ENCODE assay signal across 9 mouse cellular contexts in genomic region chr1:167896234-167896633, GRCm38 (mm10).
DNase-seq lines count a peak whose midpoint lies in the region; ATAC-seq and TF ChIP-seq lines count a peak whose summit lies in the region.
"Had no signal": no experiment of that assay in that cellular context is flagged by ENCODE, and none has a peak within 500 bp of the region (broad histone marks: within the 10 kb centered on the region; RNA-seq: fewer than 3 reads in every experiment).

No protein-coding gene starts in this region.

- no peak overlapping the region for H3K9ac ChIP-seq in MEL (ENCODE audit: control insufficient read depth, low read depth, low read length, poor library complexity, severe bottlenecking)
- no peak overlapping the region for H3K9ac ChIP-seq in intestine, embryonic 14.5 days (ENCODE audit: low read length)
- H3K9ac ChIP-seq in neural tube, embryonic 11.5 days (ENCODE audit: low read length) = no peak overlapping the region
- H3K9ac ChIP-seq: embryonic facial prominence, embryonic 13.5 days; lung, embryonic 15.5 days had no signal

- H3K27ac ChIP-seq in MEL (ENCODE audit: control insufficient read depth, low read depth, low read length) = no peak overlapping the region
- no peak overlapping the region for H3K27ac ChIP-seq in intestine, embryonic 14.5 days (ENCODE audit: low read depth)
- H3K27ac ChIP-seq in neural tube, embryonic 11.5 days (ENCODE audit: low read depth, low read length) = no peak overlapping the region
- no peak overlapping the region for H3K27ac ChIP-seq in thymus, adult 2 months (ENCODE audit: control insufficient read depth, insufficient read depth, low read length)
- H3K27ac ChIP-seq: embryonic facial prominence, embryonic 13.5 days; lung, embryonic 15.5 days had no signal

- no peaks in the 10 kb centered on the region for H3K36me3 ChIP-seq in MEL (ENCODE audit: control insufficient read depth in 1 of 2, insufficient read depth in 2 of 2, low read length in 2 of 2)
- H3K36me3 ChIP-seq in intestine, embryonic 14.5 days (ENCODE audit: control insufficient read depth, insufficient read depth, low read length) = no peaks in the 10 kb centered on the region
- H3K36me3 ChIP-seq in neural tube, embryonic 11.5 days (ENCODE audit: control insufficient read depth, insufficient read depth, low read length) = no peaks in the 10 kb centered on the region
- no peaks in the 10 kb centered on the region for H3K36me3 ChIP-seq in thymus, adult 2 months (ENCODE audit: control insufficient read depth, insufficient read depth, low read length)
- H3K36me3 ChIP-seq: embryonic facial prominence, embryonic 13.5 days; lung, embryonic 15.5 days had no signal

- TF ChIP-seq POLR2A in MEL (IDR thresholded peaks at IDR 0.05; ENCODE audit: control insufficient read depth in 1 of 2, insufficient read depth in 1 of 2, low read depth in 1 of 2, low read length in 2 of 2, poor library complexity in 1 of 2) = no peak
- no peak for TF ChIP-seq POLR2A in thymus, adult 2 months (IDR thresholded peaks at IDR 0.05; ENCODE audit: control insufficient read depth, extremely low read depth, insufficient read depth, low read length, poor library complexity)

- TF ChIP-seq RAD21 in MEL (IDR thresholded peaks at IDR 0.05; ENCODE audit: low read depth, low read length) = no peak; the same call in 1 of the 2 replicates

- H3K4me2 ChIP-seq in intestine, embryonic 14.5 days (ENCODE audit: low read length) = no peak overlapping the region
- H3K4me2 ChIP-seq in neural tube, embryonic 11.5 days (ENCODE audit: low read depth) = no peak overlapping the region
- H3K4me2 ChIP-seq: embryonic facial prominence, embryonic 13.5 days; lung, embryonic 15.5 days had no signal

- 38% methylated on average over 7 of the region's 7 CpGs for WGBS in intestine, embryonic 14.5 days
- 40% methylated on average over 7 of the region's 7 CpGs for WGBS in neural tube, embryonic 11.5 days
- WGBS in thymus, adult 2 months = 46% methylated on average over 7 of the region's 7 CpGs

- DNase-seq in 416B (ENCODE audit: low read depth) = peak; percentile 19
- DNase-seq in MEL (ENCODE audit: low read depth, low spot score) = peak; percentile 18
- DNase-seq in embryo, embryonic 11 days = peak; percentile 75
- DNase-seq in intestine, embryonic 14.5 days (ENCODE audit: low spot score) = peak; percentile 66
- peak; percentile 39 for DNase-seq in left cerebral cortex, postnatal 4 days
- DNase-seq in neural tube, embryonic 11.5 days (ENCODE audit: low spot score) = peak; percentile 73
- DNase-seq in thymus, adult 2 months = no peak

- H3K27me3 ChIP-seq in MEL (ENCODE audit: control insufficient read depth in 1 of 2, insufficient read depth in 2 of 2, low read length in 2 of 2) = no peaks in the 10 kb centered on the region
- H3K27me3 ChIP-seq in intestine, embryonic 14.5 days (replicated peaks; ENCODE audit: control insufficient read depth, insufficient read depth, low read length) = no peaks in the 10 kb centered on the region
- H3K27me3 ChIP-seq in neural tube, embryonic 11.5 days (ENCODE audit: control insufficient read depth, insufficient read depth, low read length) = no peaks in the 10 kb centered on the region
- no peaks in the 10 kb centered on the region for H3K27me3 ChIP-seq in thymus, adult 2 months (ENCODE audit: control insufficient read depth, insufficient read depth, low read length)
- H3K27me3 ChIP-seq: embryonic facial prominence, embryonic 13.5 days; lung, embryonic 15.5 days had no signal

- intact Hi-C loops in left cerebral cortex, postnatal 4 days (cut with DNase I) = loop anchor here (10.0 kb wide), 1 partner anchor 201 kb away; no protein-coding TSS in a partner anchor

- ATAC-seq in intestine, embryonic 14.5 days (replicated peaks; ENCODE audit: low FRiP score, low TSS enrichment, low read depth) = peak; percentile 62
- ATAC-seq in neural tube, embryonic 11.5 days (ENCODE audit: insufficient read depth, low FRiP score, low TSS enrichment) = no peak; the same call in 1 of the 2 replicates

- no peaks in the 10 kb centered on the region for H3K79me2 ChIP-seq in MEL (ENCODE audit: control insufficient read depth, insufficient read depth, low read length, poor library complexity)

- H3K9me3 ChIP-seq in MEL (replicated peaks; ENCODE audit: insufficient read depth, low read length) = no peaks in the 10 kb centered on the region
- H3K9me3 ChIP-seq in intestine, embryonic 14.5 days (ENCODE audit: control insufficient read depth, low read length) = no peaks in the 10 kb centered on the region
- no peaks in the 10 kb centered on the region for H3K9me3 ChIP-seq in neural tube, embryonic 11.5 days (ENCODE audit: control insufficient read depth, low read length)
- H3K9me3 ChIP-seq: embryonic facial prominence, embryonic 13.5 days; lung, embryonic 15.5 days had no signal

- H3K4me3 ChIP-seq in MEL (ENCODE audit: control insufficient read depth in 1 of 2, insufficient read depth in 1 of 2, low read depth in 2 of 2, low read length in 2 of 2) = no peak overlapping the region
- no peak overlapping the region for H3K4me3 ChIP-seq in intestine, embryonic 14.5 days (ENCODE audit: low read depth, low read length)
- no peak overlapping the region for H3K4me3 ChIP-seq in neural tube, embryonic 11.5 days (ENCODE audit: low read depth, low read length)
- no peak overlapping the region for H3K4me3 ChIP-seq in thymus, adult 2 months (ENCODE audit: control insufficient read depth, insufficient read depth, low read length)
- H3K4me3 ChIP-seq: embryonic facial prominence, embryonic 13.5 days; lung, embryonic 15.5 days had no signal

- TF ChIP-seq EP300 in MEL (IDR thresholded peaks at IDR 0.05; ENCODE audit: low read depth in 1 of 2, low read length in 2 of 2) = no peak

- no peaks in the 10 kb centered on the region for H3K4me1 ChIP-seq in MEL (ENCODE audit: control insufficient read depth in 1 of 2, insufficient read depth in 2 of 2, low read length in 2 of 2)
- H3K4me1 ChIP-seq in intestine, embryonic 14.5 days (replicated peaks; ENCODE audit: control insufficient read depth, insufficient read depth, low read length) = no peaks in the 10 kb centered on the region
- no peaks in the 10 kb centered on the region for H3K4me1 ChIP-seq in neural tube, embryonic 11.5 days (ENCODE audit: control insufficient read depth, insufficient read depth, low read length)
- H3K4me1 ChIP-seq in thymus, adult 2 months (replicated peaks; ENCODE audit: control insufficient read depth, insufficient read depth, low read length) = no peaks in the 10 kb centered on the region
- H3K4me1 ChIP-seq: lung, embryonic 15.5 days had no signal

- peak; percentile 29 to 50 (median 38); a peak in 5 of 6 replicates for TF ChIP-seq CTCF in MEL (IDR thresholded peaks at IDR 0.05 in 2 of 3, conservative IDR thresholded peaks at IDR 0.05 in 1 of 3; ENCODE audit: control insufficient read depth in 1 of 3, insufficient read depth in 1 of 3, low read depth in 2 of 3, low read length in 3 of 3, poor library complexity in 1 of 3, severe bottlenecking in 1 of 3)
- TF ChIP-seq CTCF in thymus, adult 2 months (IDR thresholded peaks at IDR 0.05; ENCODE audit: borderline replicate concordance, control insufficient read depth, extremely low read depth, insufficient read depth, low read length, poor library complexity) = no peak

TF ChIP-seq in MEL, 35 proteins besides CTCF, POLR2A, EP300 and RAD21:
- TF ChIP-seq SMC3 (IDR thresholded peaks at IDR 0.05; ENCODE audit: low read depth, low read length) (no peak), TCF12 (IDR thresholded peaks at IDR 0.05; ENCODE audit: low read depth, low read length) (no peak), ETS1 (IDR thresholded peaks at IDR 0.05; ENCODE audit: low read depth, low read length) (no peak), HCFC1 (IDR thresholded peaks at IDR 0.05; ENCODE audit: low read depth, low read length) (no peak), GATA1 (IDR thresholded peaks at IDR 0.05; ENCODE audit: low read depth, low read length) (no peak), ZMIZ1 (IDR thresholded peaks at IDR 0.05; ENCODE audit: low read depth, low read length) (no peak), GABPA (IDR thresholded peaks at IDR 0.05; ENCODE audit: low read depth, low read length) (no peak), USF1 (IDR thresholded peaks at IDR 0.05; ENCODE audit: low read depth, low read length) (no peak), ZKSCAN1 (IDR thresholded peaks at IDR 0.05; ENCODE audit: low read depth, low read length) (no peak), POLR2AphosphoS5 (IDR thresholded peaks at IDR 0.05; ENCODE audit: borderline replicate concordance, low read depth, low read length) (no peak), USF2 (IDR thresholded peaks at IDR 0.05; ENCODE audit: borderline replicate concordance in 1 of 2, insufficient read depth in 1 of 2, low read depth in 1 of 2, low read length in 2 of 2) (no peak), JUND (IDR thresholded peaks at IDR 0.05; ENCODE audit: low read depth, low read length) (no peak), NRF1 (IDR thresholded peaks at IDR 0.05; ENCODE audit: insufficient read depth, low read depth, low read length, poor library complexity, severe bottlenecking) (no peak), MYB (IDR thresholded peaks at IDR 0.05; ENCODE audit: low read depth, low read length) (no peak), BHLHE40 (IDR thresholded peaks at IDR 0.05; ENCODE audit: borderline replicate concordance, low read depth, low read length) (no peak), POLR2AphosphoS2 (IDR thresholded peaks at IDR 0.05; ENCODE audit: low read length) (no peak)
